In genomic region chr12:86805315-86805714, GRCm38 (mm10) we compare ENCODE assay signal across 11 mouse cellular contexts.
DNase-seq lines count a peak whose midpoint lies in the region; ATAC-seq and TF ChIP-seq lines count a peak whose summit lies in the region.
"Had no signal": no experiment of that assay in that cellular context is flagged by ENCODE, and none has a peak within 500 bp of the region (broad histone marks: within the 10 kb centered on the region; RNA-seq: fewer than 3 reads in every experiment).

No protein-coding gene starts in this region.

- no peak for ATAC-seq in intestine, embryonic 14.5 days (replicated peaks; ENCODE audit: low FRiP score, low TSS enrichment, low read depth)
- no peak for ATAC-seq in intestine, embryonic 15.5 days
- ATAC-seq in hindbrain, embryonic 13.5 days (ENCODE audit: low FRiP score) = no peak
- ATAC-seq in midbrain, postnatal 0 days (ENCODE audit: low FRiP score) = no peak
- ATAC-seq in liver, postnatal 0 days = no peak

- DNase-seq in intestine, embryonic 14.5 days (ENCODE audit: low spot score) = no peak
- DNase-seq in midbrain, postnatal 0 days (ENCODE audit: low spot score) = no peak
- no peak for DNase-seq in layer of hippocampus, postnatal 36 days
- DNase-seq in liver, postnatal 0 days = no peak
- no peak for DNase-seq in thymus, postnatal 10 days (ENCODE audit: low spot score in 2 of 2)
- DNase-seq: kidney, adult 11 months had no signal

- H3K4me1 ChIP-seq in intestine, embryonic 14.5 days (replicated peaks; ENCODE audit: control insufficient read depth, insufficient read depth, low read length) = peaks cover 69% of the 10 kb centered on the region
- peaks cover 64% of the 10 kb centered on the region for H3K4me1 ChIP-seq in intestine, embryonic 15.5 days (replicated peaks)
- H3K4me1 ChIP-seq in cortical plate, adult 2 months (ENCODE audit: control insufficient read depth, insufficient read depth, low read length) = peaks cover 31% of the 10 kb centered on the region
- peaks cover 97% of the 10 kb centered on the region for H3K4me1 ChIP-seq in hindbrain, embryonic 13.5 days (replicated peaks)
- peaks cover 86% of the 10 kb centered on the region for H3K4me1 ChIP-seq in midbrain, postnatal 0 days (ENCODE audit: insufficient read depth, low read length)
- peaks cover 41% of the 10 kb centered on the region for H3K4me1 ChIP-seq in liver, postnatal 0 days (ENCODE audit: insufficient read depth)

- no peak for TF ChIP-seq CTCF in cortical plate, adult 2 months (IDR thresholded peaks at IDR 0.05; ENCODE audit: extremely low read depth, insufficient read depth, low read length)
- TF ChIP-seq CTCF in midbrain, postnatal 0 days (IDR thresholded peaks at IDR 0.05) = no peak
- TF ChIP-seq CTCF in liver, postnatal 0 days (IDR thresholded peaks at IDR 0.05; ENCODE audit: low read depth) = no peak

- no peaks in the 10 kb centered on the region for H3K36me3 ChIP-seq in intestine, embryonic 14.5 days (ENCODE audit: control insufficient read depth, insufficient read depth, low read length)
- H3K36me3 ChIP-seq in intestine, embryonic 15.5 days = no peaks in the 10 kb centered on the region
- no peaks in the 10 kb centered on the region for H3K36me3 ChIP-seq in hindbrain, embryonic 13.5 days
- no peaks in the 10 kb centered on the region for H3K36me3 ChIP-seq in midbrain, postnatal 0 days (ENCODE audit: insufficient read depth, low read length)
- no peaks in the 10 kb centered on the region for H3K36me3 ChIP-seq in liver, postnatal 0 days (replicated peaks; ENCODE audit: insufficient read depth, low read length)
- H3K36me3 ChIP-seq: embryonic facial prominence, embryonic 15.5 days had no signal

- TF ChIP-seq EP300 in liver, postnatal 0 days (IDR thresholded peaks at IDR 0.05; ENCODE audit: low read depth) = no peak

- no peaks in the 10 kb centered on the region for H3K9me3 ChIP-seq in intestine, embryonic 14.5 days (ENCODE audit: control insufficient read depth, low read length)
- no peaks in the 10 kb centered on the region for H3K9me3 ChIP-seq in intestine, embryonic 15.5 days
- no peaks in the 10 kb centered on the region for H3K9me3 ChIP-seq in hindbrain, embryonic 13.5 days
- H3K9me3 ChIP-seq in midbrain, postnatal 0 days (ENCODE audit: low read length) = no peaks in the 10 kb centered on the region
- H3K9me3 ChIP-seq in liver, postnatal 0 days (ENCODE audit: low read length) = no peaks in the 10 kb centered on the region
- H3K9me3 ChIP-seq: embryonic facial prominence, embryonic 15.5 days had no signal

- 0 out of 2 replicates have a peak overlapping the region, but pooled peaks have one; percentile 51 for H3K27ac ChIP-seq in intestine, embryonic 14.5 days (ENCODE audit: low read depth)
- H3K27ac ChIP-seq in intestine, embryonic 15.5 days = no peak overlapping the region
- H3K27ac ChIP-seq in cortical plate, adult 2 months (ENCODE audit: insufficient read depth, low read length) = peak overlapping the region; percentile 94; the same call in 1 of the 2 replicates
- peak overlapping the region; percentile 100 for H3K27ac ChIP-seq in hindbrain, embryonic 13.5 days
- peak overlapping the region; percentile 99 for H3K27ac ChIP-seq in midbrain, postnatal 0 days (ENCODE audit: low read depth, low read length)
- no peak overlapping the region for H3K27ac ChIP-seq in liver, postnatal 0 days (ENCODE audit: low read depth)

- no peak for TF ChIP-seq POLR2A in cortical plate, adult 2 months (IDR thresholded peaks at IDR 0.05; ENCODE audit: extremely low read depth, insufficient read depth, low read length)

- 65% methylated on average over 4 of the region's 4 CpGs for WGBS in intestine, embryonic 14.5 days
- 69% methylated on average over 4 of the region's 4 CpGs for WGBS in intestine, embryonic 15.5 days
- WGBS in hindbrain, embryonic 13.5 days = 63% methylated on average over 4 of the region's 4 CpGs
- WGBS in midbrain, postnatal 0 days = 70% methylated on average over 4 of the region's 4 CpGs
- WGBS in liver, postnatal 0 days (ENCODE audit: insufficient replicate concordance) = 73% methylated on average over 4 of the region's 4 CpGs

- no peaks in the 10 kb centered on the region for H3K27me3 ChIP-seq in intestine, embryonic 14.5 days (replicated peaks; ENCODE audit: control insufficient read depth, insufficient read depth, low read length)
- H3K27me3 ChIP-seq in intestine, embryonic 15.5 days (replicated peaks) = no peaks in the 10 kb centered on the region
- no peaks in the 10 kb centered on the region for H3K27me3 ChIP-seq in hindbrain, embryonic 13.5 days
- H3K27me3 ChIP-seq in midbrain, postnatal 0 days (ENCODE audit: insufficient read depth, low read length) = no peaks in the 10 kb centered on the region
- no peaks in the 10 kb centered on the region for H3K27me3 ChIP-seq in liver, postnatal 0 days (ENCODE audit: insufficient read depth, low read length)
- H3K27me3 ChIP-seq: CH12.LX; embryonic facial prominence, embryonic 15.5 days had no signal

- no peak overlapping the region for H3K9ac ChIP-seq in intestine, embryonic 14.5 days (ENCODE audit: low read length)
- H3K9ac ChIP-seq in intestine, embryonic 15.5 days = no peak overlapping the region
- H3K9ac ChIP-seq in hindbrain, embryonic 13.5 days = no peak overlapping the region
- H3K9ac ChIP-seq in midbrain, postnatal 0 days (replicated peaks; ENCODE audit: low read length, poor library complexity, severe bottlenecking) = 0 out of 2 replicates have a peak overlapping the region, but pooled peaks have one; percentile 24
- H3K9ac ChIP-seq in liver, postnatal 0 days (replicated peaks) = no peak overlapping the region
- H3K9ac ChIP-seq: embryonic facial prominence, embryonic 15.5 days had no signal

- no peak overlapping the region for H3K4me3 ChIP-seq in intestine, embryonic 14.5 days (ENCODE audit: low read depth, low read length)
- no peak overlapping the region for H3K4me3 ChIP-seq in intestine, embryonic 15.5 days (replicated peaks)
- H3K4me3 ChIP-seq in cortical plate, adult 2 months (ENCODE audit: insufficient read depth, low read length) = no peak overlapping the region
- H3K4me3 ChIP-seq in hindbrain, embryonic 13.5 days = no peak overlapping the region
- H3K4me3 ChIP-seq in midbrain, postnatal 0 days (ENCODE audit: low read depth, low read length) = no peak overlapping the region
- no peak overlapping the region for H3K4me3 ChIP-seq in liver, postnatal 0 days (ENCODE audit: low read depth, low read length)
- H3K4me3 ChIP-seq: embryonic facial prominence, embryonic 15.5 days had no signal

- H3K4me2 ChIP-seq in intestine, embryonic 14.5 days (ENCODE audit: low read length) = no peak overlapping the region
- no peak overlapping the region for H3K4me2 ChIP-seq in intestine, embryonic 15.5 days (replicated peaks)
- H3K4me2 ChIP-seq in hindbrain, embryonic 13.5 days = no peak overlapping the region
- no peak overlapping the region for H3K4me2 ChIP-seq in midbrain, postnatal 0 days (ENCODE audit: low read depth, low read length, poor library complexity, severe bottlenecking)
- no peak overlapping the region for H3K4me2 ChIP-seq in liver, postnatal 0 days (ENCODE audit: low read depth, low read length)
- H3K4me2 ChIP-seq: embryonic facial prominence, embryonic 15.5 days had no signal

Comparison
In these comparisons a context has a peak if more than half of its experiments do, and no peak if none do; other contexts are left out.
1. H3K27ac ChIP-seq: peak in intestine, embryonic 14.5 days (single experiment), cortical plate, adult 2 months (single experiment), hindbrain, embryonic 13.5 days (single experiment) and midbrain, postnatal 0 days (single experiment); none in intestine, embryonic 15.5 days (single experiment) and liver, postnatal 0 days (single experiment).